Mouse (Mus musculus) kidney, adult 2 months (tissue): Measurements from ENCODE around the gene Gm28047. TPM values are rescaled to one million over a fixed set of nuclear protein-coding genes. Genes with fewer than 3 reads are reported as not detected.
"Not testable (repeated sequence)": the region's sequence is repeated elsewhere in the genome, so short reads cannot be mapped to it uniquely, and the experiment has no call there.

Source experiments
- DNase-seq: peaks from one replicate; pipeline ENCODE4 v3.0.0; 2021
- H3K27ac ChIP-seq: fragments of 200-500 bp; 2 replicates; pipeline ENCODE4 v1.5.1; 2012; ENCODE audit warnings: low read depth, low read length, control low read depth, inconsistent platforms; ENCODE audit not compliant: insufficient read depth
- H3K27me3 ChIP-seq: fragments of 200-500 bp; replicated peaks from 2 replicates; pipeline ENCODE4 v1.6.1; 2012; ENCODE audit warnings: mild to moderate bottlenecking, moderate library complexity, low read length, inconsistent platforms; ENCODE audit not compliant: control insufficient read depth, insufficient read depth
- H3K36me3 ChIP-seq: fragments of 200-500 bp; 2 replicates; pipeline ENCODE4 v1.6.1; 2012; ENCODE audit warnings: mild to moderate bottlenecking, moderate library complexity, low read length, inconsistent platforms; ENCODE audit not compliant: control insufficient read depth, insufficient read depth
- H3K4me1 ChIP-seq: fragments of 200-500 bp; 2 replicates; pipeline ENCODE4 v1.6.1; 2011; ENCODE audit warnings: low read length; ENCODE audit not compliant: control insufficient read depth, insufficient read depth
- H3K4me3 ChIP-seq: fragments of 200-500 bp; 2 replicates; pipeline ENCODE4 v1.5.1; 2011; ENCODE audit warnings: mild to moderate bottlenecking, low read depth, low read length, control low read depth; ENCODE audit not compliant: insufficient read depth
- CTCF ChIP-seq: fragments of 200-500 bp; conservative IDR thresholded peaks from 2 replicates; pipeline ENCODE4 v1.5.1; 2011; ENCODE audit warnings: low read depth, mild to moderate bottlenecking, control low read depth, low read length, moderate library complexity, mixed read lengths; ENCODE audit not compliant: insufficient read depth, insufficient read length
- POLR2A ChIP-seq: fragments of 200-500 bp; IDR thresholded peaks from one replicate; pipeline ENCODE4 v1.6.1; 2011; ENCODE audit warnings: low read depth, low read length, control low read depth
- WGBS: fragments of 180-500 bp; shearing (Covaris S2); methylation state at CpG from one replicate; pipeline ENCODE4 v1.1.7; 2018; 5-methylcytosine and 5-hydroxymethylcytosine counted together
- polyA plus RNA-seq: library from polyadenylated mRNA; depleted of rRNA; stranded (reverse); fragments of >200 nt; gene quantifications from 2 replicates; pipeline ENCODE4 v1.2.3, GENCODE M21; 2012

The Gm28047 gene
- polyA plus RNA-seq, 1 experiment: not detected

DNA sequence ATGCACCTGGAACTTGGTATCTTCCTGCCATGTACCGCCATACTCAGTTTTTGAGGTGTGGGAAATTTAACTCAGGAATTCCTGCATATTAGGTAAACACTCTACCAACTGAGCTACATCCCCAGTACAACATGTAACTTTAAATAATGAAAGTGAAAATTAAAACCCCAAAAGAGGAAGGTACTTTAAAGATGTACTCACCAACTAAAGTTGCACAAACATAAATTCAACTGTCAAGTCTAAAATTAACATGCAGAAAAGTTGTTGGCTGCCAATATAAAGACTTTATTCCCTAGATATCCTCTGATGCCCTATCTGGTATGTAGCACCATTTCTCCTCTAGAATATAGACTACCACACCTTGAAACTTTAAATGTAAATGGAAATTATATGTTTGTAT is 7.2 kb downstream of the Gm28047 start:
- H3K27ac ChIP-seq: no peak overlapping the region
- H3K36me3 ChIP-seq: no peaks in the 10 kb centered on the region
- 74% methylated on average over 1 of the region's 1 CpGs for WGBS
- H3K4me3 ChIP-seq: no peak overlapping the region
- no peaks in the 10 kb centered on the region; the same call in 1 of the 2 replicates for H3K4me1 ChIP-seq
- no peak for DNase-seq
- TF ChIP-seq POLR2A: no peak
- TF ChIP-seq CTCF: no peak
- H3K27me3 ChIP-seq: no peaks in the 10 kb centered on the region

DNA sequence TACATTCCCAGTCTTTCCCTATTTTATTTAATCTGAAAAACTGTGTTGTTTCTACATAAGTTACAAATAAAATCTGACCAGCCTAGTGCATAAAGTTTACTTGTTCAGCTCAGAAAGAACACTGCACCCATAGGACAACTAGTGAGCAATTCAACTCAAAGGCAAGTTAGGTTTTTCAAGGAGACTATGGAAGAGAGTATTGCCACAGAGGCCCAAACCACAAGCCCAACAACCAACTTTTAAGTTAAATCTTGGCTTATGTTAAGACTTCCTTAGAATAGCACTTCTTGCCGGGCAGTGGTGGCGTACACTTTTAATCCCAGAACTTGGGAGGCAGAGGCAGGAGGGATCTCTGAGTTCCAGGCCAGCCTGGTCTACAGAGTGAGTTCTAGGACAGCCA is 8.7 kb downstream of the Gm28047 start:
- Histone ChIP-seq H3K4me1 (no peaks in the 10 kb centered on the region), H3K4me3 (no peak overlapping the region), H3K36me3 (no peaks in the 10 kb centered on the region), H3K27me3 (no peaks in the 10 kb centered on the region), H3K27ac (no peak overlapping the region)
- 94% methylated on average over 2 of the region's 2 CpGs for WGBS
- TF ChIP-seq POLR2A: no peak
- TF ChIP-seq CTCF: no peak
- DNase-seq: no peak

DNA sequence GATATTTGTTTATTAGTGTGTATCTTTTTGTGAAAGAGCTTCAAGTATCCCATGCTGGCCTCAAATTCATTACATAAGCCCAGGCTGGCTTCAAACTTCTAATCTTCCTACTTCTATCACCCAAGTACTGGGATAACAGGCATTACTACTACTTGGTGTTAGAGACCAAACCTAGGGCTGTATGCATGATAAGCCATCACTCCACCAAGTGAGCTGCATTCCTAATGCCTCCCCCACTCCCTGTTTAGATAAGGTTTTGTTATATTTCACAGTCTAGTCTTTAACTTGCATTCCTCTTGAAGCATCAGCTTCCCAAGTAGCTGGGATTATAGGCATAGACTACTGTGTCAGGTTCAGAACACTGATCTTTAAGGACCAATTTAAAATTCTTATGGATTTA is 10.6 kb downstream of the Gm28047 start:
- Histone ChIP-seq H3K4me1 (no peaks in the 10 kb centered on the region), H3K27me3 (no peaks in the 10 kb centered on the region), H3K36me3 (no peaks in the 10 kb centered on the region), H3K4me3 (no peak overlapping the region), H3K27ac (no peak overlapping the region)
- no peak for DNase-seq
- TF ChIP-seq POLR2A: no peak
- TF ChIP-seq CTCF: no peak

DNA sequence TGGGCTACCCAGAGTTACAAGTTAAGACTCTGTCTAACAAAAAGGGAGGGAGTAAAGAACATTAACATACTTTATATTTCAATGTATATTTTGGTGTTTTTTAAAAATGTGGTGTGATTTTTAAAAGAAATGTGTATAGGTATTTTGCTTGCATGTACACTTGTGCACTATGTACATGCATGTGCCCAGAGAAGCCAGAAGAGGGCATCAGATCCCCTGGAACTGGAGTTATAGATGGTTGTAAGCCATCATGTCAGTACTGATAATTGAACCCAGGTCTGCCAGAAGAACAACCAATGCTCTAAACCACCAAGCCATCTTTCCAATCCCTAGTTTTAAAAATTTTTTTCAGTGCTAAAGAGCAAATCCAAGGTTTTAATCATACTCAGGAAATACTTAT is 11.9 kb downstream of the Gm28047 start:
- Histone ChIP-seq H3K27ac (no peak overlapping the region), H3K36me3 (no peaks in the 10 kb centered on the region), H3K4me3 (no peak overlapping the region), H3K27me3 (no peaks in the 10 kb centered on the region), H3K4me1 (no peaks in the 10 kb centered on the region)
- DNase-seq: peak; percentile 21
- TF ChIP-seq CTCF (no peak), POLR2A (no peak)

DNA sequence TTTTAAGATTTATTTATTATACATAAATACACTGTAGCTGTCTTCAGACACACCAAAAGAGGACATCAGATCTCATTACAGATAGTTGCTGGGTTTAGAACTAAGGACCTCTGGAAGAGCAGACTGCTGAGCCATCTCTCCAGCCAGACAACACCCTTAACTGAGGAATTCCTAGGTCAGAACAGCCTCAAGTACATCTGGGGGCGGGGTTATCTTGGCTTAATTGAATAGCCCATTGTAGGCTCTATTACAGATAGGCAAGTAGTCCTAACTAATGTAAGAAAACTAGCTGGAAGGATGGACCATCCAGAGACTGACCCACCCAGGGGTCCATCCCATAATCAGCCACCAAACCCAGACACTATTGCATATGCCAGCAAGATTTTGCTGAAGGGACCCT is 16.3 kb downstream of the Gm28047 start:
- H3K4me1 ChIP-seq, H3K27me3 ChIP-seq, H3K27ac ChIP-seq, H3K4me3 ChIP-seq, H3K36me3 ChIP-seq: not testable (repeated sequence)
- 82% methylated on average over 1 of the region's 1 CpGs for WGBS
- DNase-seq: peak; percentile 19

DNA sequence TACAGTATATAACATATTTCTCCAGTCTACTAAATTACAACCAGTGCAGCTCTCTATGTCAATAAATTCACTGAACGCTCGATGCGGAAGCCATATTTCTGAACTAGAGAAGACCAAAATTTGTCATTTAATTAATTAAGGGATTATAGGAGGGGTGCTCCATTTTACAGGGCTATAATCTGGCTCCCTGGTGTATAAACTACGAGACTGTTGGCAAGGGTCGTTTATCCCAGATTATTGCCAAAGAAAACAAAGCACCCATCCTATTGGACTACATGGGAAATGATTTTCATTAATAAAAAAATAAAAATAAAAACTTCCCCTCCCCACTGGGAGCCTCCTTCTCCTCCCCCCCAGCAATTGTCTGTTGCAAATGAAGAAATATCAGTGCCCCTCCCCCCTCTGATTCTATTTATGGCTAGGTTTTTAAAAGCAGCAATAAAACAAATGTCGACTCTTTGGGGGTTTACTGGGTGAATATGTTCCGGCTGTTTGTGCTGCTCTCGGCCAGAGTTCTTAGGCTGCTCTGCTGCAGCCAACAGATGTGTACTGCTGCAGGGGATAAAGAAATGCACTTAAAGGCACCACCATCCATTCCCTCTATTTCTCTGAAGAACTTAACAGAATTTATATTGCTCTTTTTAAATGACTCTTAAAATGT is 30.7 kb downstream of the Gm28047 start:
- Histone ChIP-seq H3K27ac (no peak overlapping the region), H3K4me1 (no peaks in the 10 kb centered on the region), H3K27me3 (no peaks in the 10 kb centered on the region), H3K4me3 (no peak overlapping the region), H3K36me3 (no peaks in the 10 kb centered on the region; the same call in 1 of the 2 replicates)
- TF ChIP-seq POLR2A (no peak), CTCF (no peak)
- peak; percentile 79 for DNase-seq
- WGBS: 40% methylated on average over 8 of the region's 8 CpGs

DNA sequence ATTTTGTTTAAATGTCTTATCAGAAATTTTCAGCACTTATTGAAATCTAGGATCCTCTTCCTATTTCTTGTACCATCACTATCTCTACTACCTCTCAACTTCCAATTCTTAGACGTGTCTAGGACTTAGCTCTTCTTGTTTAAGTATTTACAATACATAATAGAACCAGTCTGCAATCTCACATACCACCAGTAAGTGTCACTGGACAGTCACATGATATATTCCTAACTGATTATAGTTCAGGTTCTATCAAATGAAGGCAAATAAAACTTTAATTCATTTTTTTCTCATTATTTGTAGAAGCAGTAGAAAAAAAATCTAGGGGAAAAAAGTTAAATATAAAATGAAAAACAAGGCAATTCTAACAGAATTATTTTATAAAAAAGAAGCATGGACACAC is 32.2 kb downstream of the Gm28047 start:
- H3K27me3 ChIP-seq: no peaks in the 10 kb centered on the region
- TF ChIP-seq CTCF (no peak), POLR2A (no peak)
- DNase-seq: peak; percentile 17
- H3K36me3 ChIP-seq: no peaks in the 10 kb centered on the region; the same call in 1 of the 2 replicates
- H3K4me1 ChIP-seq: no peaks in the 10 kb centered on the region
- H3K27ac ChIP-seq: no peak overlapping the region
- H3K4me3 ChIP-seq: no peak overlapping the region
- 34% methylated on average over 1 of the region's 1 CpGs for WGBS

DNA sequence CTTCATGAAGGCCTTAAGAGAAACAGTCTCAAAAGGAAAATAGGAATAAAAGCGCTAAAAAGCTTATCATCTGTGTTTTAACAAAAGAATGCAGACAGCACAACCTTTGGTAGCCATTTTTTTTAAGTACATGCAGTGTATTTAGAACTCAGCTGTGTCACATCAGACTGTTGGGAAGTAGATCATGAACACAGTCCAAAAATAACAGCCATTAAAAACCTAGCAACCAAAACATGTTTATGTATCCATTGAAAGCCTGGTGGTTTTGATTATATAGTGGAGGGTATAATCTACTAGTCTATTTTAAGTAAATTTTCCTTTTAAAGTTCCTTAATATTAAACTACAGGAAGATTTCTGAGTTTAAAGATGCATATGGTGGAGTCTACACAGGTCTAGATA is 34.3 kb downstream of the Gm28047 start:
- 80% methylated on average over 1 of the region's 1 CpGs for WGBS
- DNase-seq: peak; percentile 15
- Histone ChIP-seq H3K27ac (no peak overlapping the region), H3K4me3 (no peak overlapping the region), H3K27me3 (no peaks in the 10 kb centered on the region), H3K36me3 (no peaks in the 10 kb centered on the region; the same call in 1 of the 2 replicates), H3K4me1 (no peaks in the 10 kb centered on the region)
- TF ChIP-seq POLR2A (no peak), CTCF (no peak)
